Mouse (Mus musculus): Measurements from ENCODE around the gene Snrnp70. TPM values are rescaled to one million over a fixed set of nuclear protein-coding genes. Genes with fewer than 3 reads are reported as not detected.
"Not testable (repeated sequence)": the region's sequence is repeated elsewhere in the genome, so short reads cannot be mapped to it uniquely, and the experiment has no call there.

Snrnp70 gene
- polyA plus RNA-seq, 1 experiment from 2014 or later: 56.5 TPM

DNA sequence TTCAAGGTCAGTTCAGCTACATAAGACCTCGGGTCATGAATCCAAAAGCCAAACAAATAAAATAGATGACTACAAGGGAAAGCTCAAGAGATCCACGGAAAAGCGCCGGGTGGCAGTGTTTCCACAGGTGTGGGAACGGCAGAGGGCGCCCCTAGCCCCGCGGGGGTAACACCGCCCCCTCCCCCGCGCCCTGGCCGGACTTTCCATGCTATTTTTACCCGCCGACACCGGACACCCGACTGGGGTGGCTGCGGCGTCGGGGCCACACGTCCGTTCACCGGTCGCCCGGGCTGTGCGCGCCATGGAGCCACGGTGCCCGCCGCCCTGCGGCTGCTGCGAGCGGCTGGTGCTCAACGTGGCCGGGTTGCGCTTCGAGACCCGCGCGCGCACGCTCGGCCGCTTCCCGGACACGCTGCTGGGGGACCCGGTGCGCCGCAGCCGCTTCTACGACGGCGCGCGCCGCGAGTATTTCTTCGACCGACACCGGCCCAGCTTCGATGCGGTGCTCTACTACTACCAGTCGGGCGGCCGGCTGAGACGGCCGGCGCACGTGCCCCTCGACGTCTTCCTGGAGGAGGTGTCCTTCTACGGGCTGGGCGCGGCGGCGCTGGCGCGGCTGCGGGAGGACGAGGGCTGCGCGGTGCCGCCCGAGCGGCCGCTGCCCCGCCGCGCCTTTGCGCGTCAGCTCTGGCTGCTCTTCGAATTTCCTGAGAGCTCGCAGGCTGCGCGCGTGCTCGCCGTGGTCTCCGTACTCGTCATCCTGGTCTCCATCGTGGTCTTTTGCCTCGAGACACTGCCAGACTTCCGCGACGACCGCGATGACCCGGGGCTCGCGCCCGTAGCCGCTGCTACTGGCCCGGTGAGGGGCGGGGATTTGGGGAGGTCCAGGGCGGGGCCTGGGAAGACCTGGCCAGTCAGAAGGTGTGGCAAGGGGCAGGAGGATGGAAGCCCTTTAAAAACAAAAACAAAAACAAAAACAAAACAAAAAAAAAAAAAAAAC lies 10.9 kb upstream of the Snrnp70 start:
- peaks cover 10% of the 10 kb centered on the region; the same call in 1 of the 2 replicates for H3K4me1 ChIP-seq (ENCODE audit: control insufficient read depth, insufficient read depth, low read length)
- ATAC-seq (ENCODE audit: low read depth) (peak; percentile 8; the same call in 1 of the 2 replicates), DNase-seq (ENCODE audit: low spot score) (peak; percentile 12)
- peaks cover 66% of the 10 kb centered on the region for H3K27me3 ChIP-seq (replicated peaks; ENCODE audit: control insufficient read depth, insufficient read depth, low read length)
- H3K4me2 ChIP-seq (ENCODE audit: low read depth, low read length): peak overlapping the region; percentile 64
- WGBS: 2% methylated on average over 58 of the region's 114 CpGs
- H3K9me3 ChIP-seq (ENCODE audit: control insufficient read depth, low read length): no peaks in the 10 kb centered on the region
- peak overlapping the region; percentile 45 for H3K4me3 ChIP-seq (ENCODE audit: low read depth, low read length)
- no peak overlapping the region for H3K27ac ChIP-seq (replicated peaks; ENCODE audit: low read depth, low read length)
- H3K36me3 ChIP-seq (ENCODE audit: control insufficient read depth, insufficient read depth, low read length): no peaks in the 10 kb centered on the region
- H3K9ac ChIP-seq (ENCODE audit: low read depth, low read length): peak overlapping the region; percentile 58

DNA sequence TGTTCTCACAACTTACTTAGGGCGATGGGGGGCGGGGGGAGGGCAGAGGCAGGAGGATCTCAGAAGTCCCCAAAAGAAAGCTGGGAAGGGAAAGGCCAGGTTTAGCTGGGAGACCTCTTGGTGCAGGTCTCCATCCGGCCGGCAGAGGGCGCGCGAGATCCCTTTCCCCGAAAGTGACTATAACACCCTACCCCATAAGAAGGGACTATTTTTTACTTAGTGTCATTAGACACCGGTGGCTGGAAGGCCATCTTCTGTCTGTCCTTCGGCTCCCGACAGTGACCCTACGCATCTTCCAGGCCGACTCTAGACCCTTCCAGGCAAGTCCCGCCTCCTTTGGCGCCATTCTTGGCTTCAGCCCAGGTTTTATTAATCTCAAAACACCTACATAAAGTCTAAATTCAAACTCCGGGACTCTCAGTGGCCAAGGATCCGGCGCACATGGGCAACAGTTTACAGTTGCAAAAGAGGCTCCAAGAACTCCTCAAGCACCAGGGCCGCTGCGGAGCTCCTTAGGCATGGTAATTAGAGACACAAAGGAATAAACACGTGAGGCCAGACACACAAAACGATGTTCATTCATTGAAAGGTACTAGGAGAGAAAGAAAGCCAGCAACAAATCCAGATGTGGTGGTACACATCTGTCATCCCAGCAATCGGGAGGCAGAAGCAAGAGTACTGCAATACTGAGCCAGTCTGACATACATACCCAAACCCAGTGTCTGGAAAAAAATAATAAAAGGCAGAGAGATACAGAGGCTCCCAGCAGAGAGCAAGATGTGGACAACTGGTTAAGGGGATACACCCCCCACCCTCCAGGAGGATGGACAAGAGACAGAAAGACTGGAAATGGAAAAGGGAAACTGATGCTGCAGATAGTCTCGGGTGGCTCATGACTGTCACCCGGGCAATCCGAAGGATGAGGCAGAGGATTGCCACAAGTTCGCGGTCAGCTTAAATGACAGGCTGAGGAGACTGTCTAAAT lies 9.8 kb upstream of the Snrnp70 start, which contains the start of gene Kcna7:
Kcna7 (plus strand) TSS at position 563 of the 985 bp plus-strand sequence.
- no peaks in the 10 kb centered on the region for H3K9me3 ChIP-seq (ENCODE audit: control insufficient read depth, low read length)
- H3K36me3 ChIP-seq (ENCODE audit: control insufficient read depth, insufficient read depth, low read length): no peaks in the 10 kb centered on the region
- H3K27me3 ChIP-seq (replicated peaks; ENCODE audit: control insufficient read depth, insufficient read depth, low read length): peaks cover 56% of the 10 kb centered on the region
- peak within 1 kb of the TSS; percentile 64 for H3K4me2 ChIP-seq (ENCODE audit: low read depth, low read length)
- 10% methylated on average over 27 of the region's 28 CpGs for WGBS
- H3K4me1 ChIP-seq (ENCODE audit: control insufficient read depth, insufficient read depth, low read length): peaks cover 10% of the 10 kb centered on the region; the same call in 1 of the 2 replicates
- H3K27ac ChIP-seq (replicated peaks; ENCODE audit: low read depth, low read length): no peak within 1 kb of the TSS
- H3K9ac ChIP-seq (ENCODE audit: low read depth, low read length): peak within 1 kb of the TSS; percentile 58
- peak; percentile 14 for DNase-seq (ENCODE audit: low spot score)
- ATAC-seq (ENCODE audit: low read depth): peak; percentile 64; the same call in 1 of the 2 replicates
- H3K4me3 ChIP-seq (ENCODE audit: low read depth, low read length): peak within 1 kb of the TSS; percentile 45

GRCm38 (mm10) chr7:45403532-45404261 lies 8.2 kb upstream of the Snrnp70 start:
- H3K27me3 ChIP-seq (replicated peaks; ENCODE audit: control insufficient read depth, insufficient read depth, low read length): peaks cover 39% of the 10 kb centered on the region
- no peak overlapping the region for H3K9ac ChIP-seq (ENCODE audit: low read depth, low read length)
- peaks cover 10% of the 10 kb centered on the region; the same call in 1 of the 2 replicates for H3K4me1 ChIP-seq (ENCODE audit: control insufficient read depth, insufficient read depth, low read length)
- H3K4me3 ChIP-seq (ENCODE audit: low read depth, low read length): no peak overlapping the region
- WGBS: 44% methylated on average over 6 of the region's 6 CpGs
- H3K9me3 ChIP-seq (ENCODE audit: control insufficient read depth, low read length): no peaks in the 10 kb centered on the region
- peak; percentile 68 for DNase-seq (ENCODE audit: low spot score)
- H3K4me2 ChIP-seq (ENCODE audit: low read depth, low read length): no peak overlapping the region
- H3K27ac ChIP-seq (replicated peaks; ENCODE audit: low read depth, low read length): no peak overlapping the region
- no peak for ATAC-seq (ENCODE audit: low read depth)
- H3K36me3 ChIP-seq (ENCODE audit: control insufficient read depth, insufficient read depth, low read length): no peaks in the 10 kb centered on the region

- H3K9ac ChIP-seq (ENCODE audit: low read depth, low read length): no peak overlapping the region
- no peak overlapping the region for H3K4me3 ChIP-seq (ENCODE audit: low read depth, low read length)
- WGBS: 56% methylated on average over 10 of the region's 10 CpGs
- no peak overlapping the region for H3K4me2 ChIP-seq (ENCODE audit: low read depth, low read length)
- H3K27me3 ChIP-seq (replicated peaks; ENCODE audit: control insufficient read depth, insufficient read depth, low read length): peaks cover 18% of the 10 kb centered on the region
- no peaks in the 10 kb centered on the region for H3K36me3 ChIP-seq (ENCODE audit: control insufficient read depth, insufficient read depth, low read length)
- no peak overlapping the region for H3K27ac ChIP-seq (replicated peaks; ENCODE audit: low read depth, low read length)
- peaks cover 8% of the 10 kb centered on the region; the same call in 1 of the 2 replicates for H3K4me1 ChIP-seq (ENCODE audit: control insufficient read depth, insufficient read depth, low read length)
- DNase-seq (ENCODE audit: low spot score) (no peak), ATAC-seq (ENCODE audit: low read depth) (no peak)
- no peaks in the 10 kb centered on the region for H3K9me3 ChIP-seq (ENCODE audit: control insufficient read depth, low read length)
Observed at GRCm38 (mm10) chr7:45401521-45402085, 6.1 kb upstream of the Snrnp70 start.

GRCm38 (mm10) chr7:45396787-45397186 lies 1.2 kb upstream of the Snrnp70 start:
- Histone ChIP-seq H3K27me3 (replicated peaks; ENCODE audit: control insufficient read depth, insufficient read depth, low read length) (no peaks in the 10 kb centered on the region), H3K27ac (replicated peaks; ENCODE audit: low read depth, low read length) (no peak overlapping the region), H3K4me2 (ENCODE audit: low read depth, low read length) (no peak overlapping the region), H3K36me3 (ENCODE audit: control insufficient read depth, insufficient read depth, low read length) (peaks cover 16% of the 10 kb centered on the region), H3K4me3 (ENCODE audit: low read depth, low read length) (no peak overlapping the region), H3K9me3 (ENCODE audit: control insufficient read depth, low read length) (no peaks in the 10 kb centered on the region), H3K9ac (ENCODE audit: low read depth, low read length) (no peak overlapping the region), H3K4me1 (ENCODE audit: control insufficient read depth, insufficient read depth, low read length) (peaks cover 10% of the 10 kb centered on the region)
- DNase-seq (ENCODE audit: low spot score): no peak
- WGBS: 75% methylated on average over 2 of the region's 2 CpGs
- no peak for ATAC-seq (ENCODE audit: low read depth)

DNA sequence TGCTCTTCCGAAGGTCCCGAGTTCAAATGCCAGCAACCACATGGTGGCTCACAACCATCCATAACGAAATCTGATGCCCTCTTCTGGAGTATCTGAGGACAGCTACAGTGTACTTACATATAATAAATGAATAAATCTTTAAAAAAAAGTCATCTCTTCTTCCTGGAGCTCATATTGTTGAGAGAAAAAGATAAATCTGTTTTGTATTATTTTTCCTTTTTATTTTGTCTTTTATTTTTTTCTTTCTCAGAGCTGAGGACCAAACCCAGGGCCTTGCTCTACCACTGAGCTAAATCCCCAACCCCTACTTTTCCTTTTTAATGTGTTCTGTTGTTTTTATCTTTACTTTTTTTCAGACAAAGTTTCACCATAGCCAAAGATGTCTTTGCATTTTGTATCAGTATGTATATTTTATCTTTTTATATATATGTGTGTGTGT lies 814 bp upstream of the Snrnp70 start:
- 11% methylated on average over 3 of the region's 3 CpGs for WGBS
- Histone ChIP-seq H3K9ac (ENCODE audit: low read depth, low read length) (0 out of 2 replicates have a peak overlapping the region, but pooled peaks have one; percentile 64), H3K4me1 (ENCODE audit: control insufficient read depth, insufficient read depth, low read length) (peaks cover 10% of the 10 kb centered on the region), H3K27ac (replicated peaks; ENCODE audit: low read depth, low read length) (peak overlapping the region; percentile 76), H3K4me2 (ENCODE audit: low read depth, low read length) (peak overlapping the region; percentile 64), H3K36me3 (ENCODE audit: control insufficient read depth, insufficient read depth, low read length) (peaks cover 19% of the 10 kb centered on the region), H3K4me3 (ENCODE audit: low read depth, low read length) (peak overlapping the region; percentile 79)
- DNase-seq (ENCODE audit: low spot score); H3K27me3 ChIP-seq (replicated peaks; ENCODE audit: control insufficient read depth, insufficient read depth, low read length); H3K9me3 ChIP-seq (ENCODE audit: control insufficient read depth, low read length): not testable (repeated sequence)
- ATAC-seq (ENCODE audit: low read depth): peak; percentile 38

- ATAC-seq (ENCODE audit: low read depth) (peak; percentile 65), DNase-seq (ENCODE audit: low spot score) (peak; percentile 91)
- Histone ChIP-seq H3K4me2 (ENCODE audit: low read depth, low read length) (peak overlapping the region; percentile 97), H3K4me1 (ENCODE audit: control insufficient read depth, insufficient read depth, low read length) (peaks cover 10% of the 10 kb centered on the region), H3K27me3 (replicated peaks; ENCODE audit: control insufficient read depth, insufficient read depth, low read length) (no peaks in the 10 kb centered on the region), H3K36me3 (ENCODE audit: control insufficient read depth, insufficient read depth, low read length) (peaks cover 29% of the 10 kb centered on the region), H3K9me3 (ENCODE audit: control insufficient read depth, low read length) (no peaks in the 10 kb centered on the region), H3K27ac (replicated peaks; ENCODE audit: low read depth, low read length) (peak overlapping the region; percentile 99), H3K4me3 (ENCODE audit: low read depth, low read length) (peak overlapping the region; percentile 79), H3K9ac (ENCODE audit: low read depth, low read length) (peak overlapping the region; percentile 95)
- 1% methylated on average over 17 of the region's 20 CpGs for WGBS
Observed at GRCm38 (mm10) chr7:45395129-45395541, 407 bp downstream of the Snrnp70 start.
